Mouse (Mus musculus): ENCODE measurements at regions not wholly inside any gene's neighbourhood (a gene's known extent, or its start where the extent isn't known, plus 50 kb on each side); places are given as distances from the start of the nearest gene placed in this dataset.

DNA sequence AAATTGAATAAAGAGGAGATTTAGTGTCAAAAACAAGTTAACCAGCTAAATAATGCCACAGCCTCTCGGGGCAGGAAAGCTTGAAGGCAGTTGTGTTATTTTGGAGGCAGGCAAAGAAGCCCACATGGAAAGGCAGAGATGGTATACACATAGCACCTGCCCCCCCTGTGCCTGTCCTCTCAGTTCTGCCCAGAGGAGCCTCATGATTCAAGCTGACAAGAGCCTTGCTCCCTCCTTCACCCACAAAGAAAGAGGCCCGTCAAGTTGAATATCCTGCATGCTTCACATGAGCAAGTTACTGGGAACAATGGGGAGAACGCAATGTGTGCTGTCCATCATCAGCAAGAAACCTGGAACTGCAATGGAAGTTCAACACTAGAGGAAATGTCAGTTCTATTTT is 398.2 kb upstream of the Zic4 start:
- TF ChIP-seq POLR2AphosphoS5 (IDR thresholded peaks at IDR 0.05; ENCODE audit: insufficient replicate concordance, low read depth, low read length) (no peak), GATA1 (IDR thresholded peaks at IDR 0.05; ENCODE audit: borderline replicate concordance, low read length) (no peak), GATA2 (IDR thresholded peaks at IDR 0.05; ENCODE audit: borderline replicate concordance, low read depth, low read length) (no peak), CTCF (IDR thresholded peaks at IDR 0.05; ENCODE audit: low read depth, low read length) (no peak), TAL1 (conservative IDR thresholded peaks at IDR 0.05; ENCODE audit: low read depth, low read length) (no peak)
- DNase-seq (ENCODE audit: low spot score) (no peak), ATAC-seq (ENCODE audit: extremely low read depth, insufficient number of reproducible peaks, low FRiP score, poor library complexity, severe bottlenecking) (no peak)
- no peaks in the 10 kb centered on the region for H3K9me3 ChIP-seq (replicated peaks)
- H3K4me3 ChIP-seq (ENCODE audit: low read depth, low read length), result no peak overlapping the region
- no peaks in the 10 kb centered on the region for H3K27me3 ChIP-seq (ENCODE audit: insufficient read depth, low read length)
- H3K36me3 ChIP-seq (replicated peaks), result no peaks in the 10 kb centered on the region
- no peaks in the 10 kb centered on the region for H3K4me1 ChIP-seq (ENCODE audit: insufficient read depth, low read depth, low read length)

DNA sequence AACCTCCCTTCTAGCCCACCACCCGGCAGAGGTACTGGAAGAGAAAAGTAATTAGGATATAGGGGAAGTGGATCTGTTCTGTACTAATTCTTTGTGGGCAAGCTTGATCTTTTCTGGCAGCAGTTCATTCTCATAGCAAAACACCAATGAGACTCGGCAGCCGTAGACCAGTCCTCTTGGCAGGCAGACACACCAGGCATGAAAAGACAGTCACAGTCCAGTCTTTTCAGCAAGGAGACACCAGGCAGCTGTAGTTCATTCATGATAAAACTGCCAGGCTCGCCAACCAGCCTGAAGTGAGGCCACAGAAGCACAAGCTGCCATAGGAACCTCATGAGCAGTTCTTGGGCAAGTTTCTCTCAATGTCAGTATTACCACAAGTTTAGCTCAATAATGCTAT is 383.5 kb upstream of the Zic4 start:
- H3K4me3 ChIP-seq (ENCODE audit: low read depth, low read length), result no peak overlapping the region
- no peaks in the 10 kb centered on the region for H3K27me3 ChIP-seq (ENCODE audit: insufficient read depth, low read length)
- no peak for TF ChIP-seq POLR2AphosphoS5 (IDR thresholded peaks at IDR 0.05; ENCODE audit: insufficient replicate concordance, low read depth, low read length)
- no peaks in the 10 kb centered on the region for H3K36me3 ChIP-seq (replicated peaks)
- no peaks in the 10 kb centered on the region for H3K4me1 ChIP-seq (ENCODE audit: insufficient read depth, low read depth, low read length)
- DNase-seq (ENCODE audit: low spot score) (no peak), ATAC-seq (ENCODE audit: extremely low read depth, insufficient number of reproducible peaks, low FRiP score, poor library complexity, severe bottlenecking) (no peak)
- peaks cover 4% of the 10 kb centered on the region for H3K9me3 ChIP-seq (replicated peaks)

DNA sequence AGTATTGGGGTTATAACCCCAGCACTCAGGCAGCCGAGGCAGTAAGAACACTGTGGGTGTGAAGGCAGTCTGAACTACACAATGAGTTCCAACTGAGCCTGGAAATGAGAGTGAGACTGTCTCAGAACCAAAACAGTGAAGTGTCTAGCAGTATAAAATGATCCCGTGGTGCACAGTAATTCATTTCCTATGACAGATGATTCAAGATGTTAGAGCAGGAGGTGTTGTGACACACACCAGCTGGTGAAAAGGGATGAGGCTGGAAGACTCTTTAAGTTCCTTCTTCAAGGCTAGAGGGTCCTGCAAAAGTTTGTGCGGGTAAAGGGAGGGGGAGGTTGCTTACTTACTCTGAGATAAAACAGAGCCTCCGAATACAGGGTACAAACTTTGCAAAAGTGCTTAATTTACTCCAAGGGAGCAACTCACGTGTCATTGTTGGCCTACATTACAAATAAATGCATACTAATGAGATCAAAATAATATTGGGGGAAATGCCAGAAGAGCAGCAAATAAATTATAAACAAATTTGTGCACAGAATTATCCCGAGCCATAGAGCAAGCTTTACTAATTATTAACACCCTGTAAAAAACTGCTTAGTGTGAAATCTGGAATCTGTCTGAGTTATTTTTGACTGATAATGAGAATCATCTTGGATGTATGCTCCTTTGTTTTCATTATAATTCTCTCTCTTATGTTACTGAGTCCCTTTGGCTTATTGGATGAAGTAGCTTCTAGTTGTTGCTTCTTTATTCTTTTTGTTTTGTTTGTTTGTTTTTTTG is 382.0 kb upstream of the Zic4 start:
- ATAC-seq (ENCODE audit: extremely low read depth, insufficient number of reproducible peaks, low FRiP score, poor library complexity, severe bottlenecking), result no peak

DNA sequence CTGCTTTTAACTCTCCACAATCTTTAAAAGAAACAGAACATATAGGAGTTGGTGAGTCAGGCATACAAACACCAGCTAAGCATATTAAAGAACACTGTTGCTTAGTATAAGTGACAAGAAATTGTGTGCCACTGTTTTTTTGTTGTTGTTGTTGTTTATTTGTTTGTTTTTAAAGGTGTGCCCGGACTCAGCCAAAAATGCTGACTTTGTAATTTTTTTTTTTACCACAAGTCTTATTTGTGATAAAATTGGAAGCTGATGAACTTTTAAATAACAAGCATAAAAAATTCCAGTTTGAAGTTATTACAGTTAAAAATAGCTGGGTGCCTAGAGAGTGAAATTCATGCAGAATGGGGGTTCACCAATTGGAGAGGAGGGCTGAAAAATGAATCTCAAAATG is 363.0 kb upstream of the Zic4 start:
- TF ChIP-seq GATA1 (IDR thresholded peaks at IDR 0.05; ENCODE audit: borderline replicate concordance, low read length) (no peak), POLR2AphosphoS5 (IDR thresholded peaks at IDR 0.05; ENCODE audit: insufficient replicate concordance, low read depth, low read length) (no peak), CTCF (IDR thresholded peaks at IDR 0.05; ENCODE audit: low read depth, low read length) (no peak), GATA2 (IDR thresholded peaks at IDR 0.05; ENCODE audit: borderline replicate concordance, low read depth, low read length) (no peak), TAL1 (conservative IDR thresholded peaks at IDR 0.05; ENCODE audit: low read depth, low read length) (no peak)
- no peaks in the 10 kb centered on the region for H3K4me1 ChIP-seq (ENCODE audit: insufficient read depth, low read depth, low read length)
- no peak for ATAC-seq (ENCODE audit: extremely low read depth, insufficient number of reproducible peaks, low FRiP score, poor library complexity, severe bottlenecking)

More for the DNA sequence above, 382.0 kb upstream of the Zic4 start:
- H3K4me1 ChIP-seq (ENCODE audit: insufficient read depth, low read depth, low read length), result no peaks in the 10 kb centered on the region
- H3K36me3 ChIP-seq (replicated peaks), result no peaks in the 10 kb centered on the region
- H3K4me3 ChIP-seq (ENCODE audit: low read depth, low read length), result no peak overlapping the region
- H3K27me3 ChIP-seq (ENCODE audit: insufficient read depth, low read length), result no peaks in the 10 kb centered on the region
- TF ChIP-seq GATA2 (IDR thresholded peaks at IDR 0.05; ENCODE audit: borderline replicate concordance, low read depth, low read length), result no peak
- TF ChIP-seq TAL1 (conservative IDR thresholded peaks at IDR 0.05; ENCODE audit: low read depth, low read length), result no peak
- no peak for TF ChIP-seq CTCF (IDR thresholded peaks at IDR 0.05; ENCODE audit: low read depth, low read length)
- no peak for TF ChIP-seq POLR2AphosphoS5 (IDR thresholded peaks at IDR 0.05; ENCODE audit: insufficient replicate concordance, low read depth, low read length)
- no peak for TF ChIP-seq GATA1 (IDR thresholded peaks at IDR 0.05; ENCODE audit: borderline replicate concordance, low read length)
- DNase-seq (ENCODE audit: low spot score), result no peak
- peaks cover 4% of the 10 kb centered on the region for H3K9me3 ChIP-seq (replicated peaks)

DNA sequence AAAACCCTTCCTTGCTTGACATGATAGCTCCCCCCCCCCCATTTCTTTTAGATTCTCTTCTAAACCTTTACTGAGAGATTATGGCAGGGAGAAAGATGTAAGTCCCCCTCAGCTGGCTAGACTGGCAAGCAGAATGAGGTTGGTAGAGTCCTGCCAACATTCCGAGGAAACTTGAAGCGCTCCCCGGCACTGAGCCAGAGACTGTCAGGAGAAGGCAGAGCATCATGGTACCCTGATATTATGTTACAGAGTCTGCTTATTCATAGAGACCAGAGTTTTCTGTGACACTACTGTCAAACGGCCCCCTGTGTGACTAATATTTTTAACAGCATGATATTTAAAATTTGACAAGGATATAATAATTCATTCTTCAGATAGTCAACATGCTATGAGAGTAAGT is 358.0 kb upstream of the Zic4 start:
- H3K4me1 ChIP-seq (ENCODE audit: insufficient read depth, low read depth, low read length), result no peaks in the 10 kb centered on the region
- TF ChIP-seq TAL1 (conservative IDR thresholded peaks at IDR 0.05; ENCODE audit: low read depth, low read length), result no peak
- TF ChIP-seq GATA2 (IDR thresholded peaks at IDR 0.05; ENCODE audit: borderline replicate concordance, low read depth, low read length), result no peak
- TF ChIP-seq POLR2AphosphoS5 (IDR thresholded peaks at IDR 0.05; ENCODE audit: insufficient replicate concordance, low read depth, low read length), result no peak
- TF ChIP-seq CTCF (IDR thresholded peaks at IDR 0.05; ENCODE audit: low read depth, low read length), result no peak
- no peak for TF ChIP-seq GATA1 (IDR thresholded peaks at IDR 0.05; ENCODE audit: borderline replicate concordance, low read length)
- no peak for DNase-seq (ENCODE audit: low spot score)
- H3K36me3 ChIP-seq (replicated peaks), result no peaks in the 10 kb centered on the region
- no peak for ATAC-seq (ENCODE audit: extremely low read depth, insufficient number of reproducible peaks, low FRiP score, poor library complexity, severe bottlenecking)
- no peaks in the 10 kb centered on the region for H3K27me3 ChIP-seq (ENCODE audit: insufficient read depth, low read length)
- 0 out of 2 replicates have a peak, but pooled peaks cover 4% of the 10 kb centered on the region for H3K9me3 ChIP-seq (replicated peaks)
- H3K4me3 ChIP-seq (ENCODE audit: low read depth, low read length), result no peak overlapping the region

More for the DNA sequence above, 363.0 kb upstream of the Zic4 start:
- Histone ChIP-seq H3K4me3 (ENCODE audit: low read depth, low read length) (no peak overlapping the region), H3K36me3 (replicated peaks) (no peaks in the 10 kb centered on the region), H3K9me3 (replicated peaks) (0 out of 2 replicates have a peak, but pooled peaks cover 4% of the 10 kb centered on the region), H3K27me3 (ENCODE audit: insufficient read depth, low read length) (no peaks in the 10 kb centered on the region)
- no peak for DNase-seq (ENCODE audit: low spot score)

DNA sequence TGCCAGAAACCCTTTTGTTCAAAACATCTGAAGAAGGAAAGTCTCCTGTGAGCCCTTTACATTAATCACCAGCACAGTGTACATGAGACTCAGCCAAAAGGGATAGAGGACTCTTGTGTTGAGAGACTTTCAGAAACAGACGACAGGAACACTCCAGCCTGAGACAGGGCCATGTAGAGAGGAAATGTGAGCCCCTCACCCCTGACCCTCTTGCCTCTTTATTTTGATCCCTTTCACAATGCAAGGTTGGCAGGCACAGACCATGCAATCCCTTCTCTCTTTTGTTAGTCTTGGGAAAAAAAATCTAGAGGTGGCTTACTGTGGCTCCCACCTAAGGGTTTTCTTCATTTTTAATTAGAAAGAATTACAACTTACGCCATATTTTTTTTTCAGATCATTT is 321.7 kb upstream of the Zic4 start:
- Histone ChIP-seq H3K36me3 (replicated peaks) (no peaks in the 10 kb centered on the region), H3K4me1 (ENCODE audit: insufficient read depth, low read depth, low read length) (no peaks in the 10 kb centered on the region), H3K9me3 (replicated peaks) (peaks cover 3% of the 10 kb centered on the region; the same call in 1 of the 2 replicates), H3K4me3 (ENCODE audit: low read depth, low read length) (no peak overlapping the region), H3K27me3 (ENCODE audit: insufficient read depth, low read length) (no peaks in the 10 kb centered on the region)
- no peak for ATAC-seq (ENCODE audit: extremely low read depth, insufficient number of reproducible peaks, low FRiP score, poor library complexity, severe bottlenecking)
- no peak for TF ChIP-seq GATA2 (IDR thresholded peaks at IDR 0.05; ENCODE audit: borderline replicate concordance, low read depth, low read length)
- TF ChIP-seq CTCF (IDR thresholded peaks at IDR 0.05; ENCODE audit: low read depth, low read length), result no peak
- no peak for TF ChIP-seq TAL1 (conservative IDR thresholded peaks at IDR 0.05; ENCODE audit: low read depth, low read length)
- no peak for TF ChIP-seq POLR2AphosphoS5 (IDR thresholded peaks at IDR 0.05; ENCODE audit: insufficient replicate concordance, low read depth, low read length)
- no peak for TF ChIP-seq GATA1 (IDR thresholded peaks at IDR 0.05; ENCODE audit: borderline replicate concordance, low read length)
- no peak for DNase-seq (ENCODE audit: low spot score)
